In genomic region chr17:63757896-63758695, GRCm38 (mm10) we compare ENCODE assay signal across 18 mouse cellular contexts.
A peak's percentile ranks its signal among the peaks of the same experiment; 100 is the strongest.
DNase-seq lines count a peak whose midpoint lies in the region; ATAC-seq lines count a peak whose summit lies in the region.
"Had no signal": no experiment of that assay in that cellular context is flagged by ENCODE, and none has a peak within 500 bp of the region (broad histone marks: within the 10 kb centered on the region; RNA-seq: fewer than 3 reads in every experiment).

No protein-coding gene starts in this region.

- H3K27ac ChIP-seq in hindbrain, embryonic 13.5 days, result peak overlapping the region; percentile 69
- no peak overlapping the region for H3K27ac ChIP-seq in hindbrain, embryonic 10.5 days
- H3K27ac ChIP-seq in neural tube, embryonic 13.5 days (replicated peaks), result peak overlapping the region; percentile 72; the same call in 1 of the 2 replicates
- peak overlapping the region; percentile 60; the same call in 1 of the 2 replicates for H3K27ac ChIP-seq in midbrain, embryonic 13.5 days
- H3K27ac ChIP-seq: liver, embryonic 15.5 days; lung, embryonic 15.5 days had no signal

- WGBS in hindbrain, embryonic 13.5 days, result 84% methylated on average over 13 of the region's 13 CpGs
- 94% methylated on average over 13 of the region's 13 CpGs for WGBS in hindbrain, embryonic 10.5 days
- 81% methylated on average over 13 of the region's 13 CpGs for WGBS in neural tube, embryonic 13.5 days
- 78% methylated on average over 13 of the region's 13 CpGs for WGBS in midbrain, embryonic 13.5 days

- no peaks in the 10 kb centered on the region for H3K9me3 ChIP-seq in hindbrain, embryonic 13.5 days
- 0 out of 2 replicates have a peak, but pooled peaks cover 4% of the 10 kb centered on the region for H3K9me3 ChIP-seq in hindbrain, embryonic 10.5 days
- peaks cover 6% of the 10 kb centered on the region; the same call in 1 of the 2 replicates for H3K9me3 ChIP-seq in neural tube, embryonic 13.5 days
- H3K9me3 ChIP-seq in midbrain, embryonic 13.5 days, result 0 out of 2 replicates have a peak, but pooled peaks cover 2% of the 10 kb centered on the region
- H3K9me3 ChIP-seq: liver, embryonic 15.5 days; lung, embryonic 15.5 days had no signal

- H3K9ac ChIP-seq in hindbrain, embryonic 13.5 days, result no peak overlapping the region
- no peak overlapping the region for H3K9ac ChIP-seq in neural tube, embryonic 13.5 days
- H3K9ac ChIP-seq in midbrain, embryonic 13.5 days (replicated peaks), result no peak overlapping the region
- H3K9ac ChIP-seq: heart, embryonic 12.5 days; liver, embryonic 15.5 days; lung, embryonic 15.5 days had no signal

- peaks cover 10% of the 10 kb centered on the region for H3K4me1 ChIP-seq in hindbrain, embryonic 13.5 days (replicated peaks)
- no peaks in the 10 kb centered on the region for H3K4me1 ChIP-seq in hindbrain, embryonic 10.5 days (replicated peaks)
- H3K4me1 ChIP-seq in neural tube, embryonic 13.5 days (replicated peaks), result peaks cover 7% of the 10 kb centered on the region
- H3K4me1 ChIP-seq in midbrain, embryonic 13.5 days (replicated peaks), result peaks cover 9% of the 10 kb centered on the region; the same call in 1 of the 2 replicates
- H3K4me1 ChIP-seq: liver, embryonic 15.5 days; lung, embryonic 15.5 days; megakaryocyte, embryonic 14.5 days had no signal

- no peak; the same call in 1 of the 2 replicates for ATAC-seq in hindbrain, embryonic 13.5 days (ENCODE audit: low FRiP score)
- ATAC-seq in neural tube, embryonic 13.5 days (ENCODE audit: low read depth), result peak; percentile 61; the same call in 1 of the 2 replicates
- peak; percentile 70 for ATAC-seq in midbrain, embryonic 13.5 days
- ATAC-seq: intestine, postnatal 0 days had no signal

- no peak overlapping the region for H3K4me3 ChIP-seq in hindbrain, embryonic 13.5 days
- no peak overlapping the region for H3K4me3 ChIP-seq in hindbrain, embryonic 10.5 days
- H3K4me3 ChIP-seq in neural tube, embryonic 13.5 days, result no peak overlapping the region
- H3K4me3 ChIP-seq in midbrain, embryonic 13.5 days (replicated peaks), result no peak overlapping the region
- H3K4me3 ChIP-seq: heart, embryonic 12.5 days; liver, embryonic 15.5 days; lung, embryonic 15.5 days; megakaryocyte, embryonic 14.5 days had no signal

- no peaks in the 10 kb centered on the region for H3K27me3 ChIP-seq in hindbrain, embryonic 13.5 days
- no peaks in the 10 kb centered on the region for H3K27me3 ChIP-seq in hindbrain, embryonic 10.5 days (ENCODE audit: insufficient read depth, poor library complexity, severe bottlenecking)
- no peaks in the 10 kb centered on the region for H3K27me3 ChIP-seq in neural tube, embryonic 13.5 days
- no peaks in the 10 kb centered on the region for H3K27me3 ChIP-seq in midbrain, embryonic 13.5 days
- H3K27me3 ChIP-seq: heart, embryonic 12.5 days; liver, embryonic 15.5 days; lung, embryonic 15.5 days; megakaryocyte, embryonic 14.5 days had no signal

- no peak overlapping the region for H3K4me2 ChIP-seq in hindbrain, embryonic 13.5 days
- no peak overlapping the region for H3K4me2 ChIP-seq in neural tube, embryonic 13.5 days
- H3K4me2 ChIP-seq in midbrain, embryonic 13.5 days (replicated peaks), result no peak overlapping the region
- H3K4me2 ChIP-seq: heart, embryonic 12.5 days; liver, embryonic 15.5 days; lung, embryonic 15.5 days had no signal

- H3K36me3 ChIP-seq in hindbrain, embryonic 13.5 days, result no peaks in the 10 kb centered on the region
- H3K36me3 ChIP-seq in hindbrain, embryonic 10.5 days, result no peaks in the 10 kb centered on the region
- no peaks in the 10 kb centered on the region for H3K36me3 ChIP-seq in neural tube, embryonic 13.5 days
- no peaks in the 10 kb centered on the region for H3K36me3 ChIP-seq in midbrain, embryonic 13.5 days
- H3K36me3 ChIP-seq: heart, embryonic 12.5 days; liver, embryonic 15.5 days; lung, embryonic 15.5 days had no signal

- no peak for DNase-seq in hindbrain, embryonic 10.5 days (ENCODE audit: low spot score)
- no peak for DNase-seq in neural tube, embryonic 10.5 days (ENCODE audit: extremely low spot score, low spot score)
- DNase-seq in layer of hippocampus, postnatal 14 days (ENCODE audit: low spot score in 2 of 2), result no peak
- DNase-seq in heart, adult 9 months (ENCODE audit: low spot score in 2 of 2), result no peak
- DNase-seq: cerebellum, adult 11-12 months; heart, postnatal 10 days; kidney, postnatal 36 days; lung, postnatal 36 days; thymus, adult 18-20 months; thymus, postnatal 36 days had no signal
